Mouse (Mus musculus) forebrain, embryonic 15.5 days (tissue): ENCODE results near the gene Col25a1. TPM values are rescaled to one million over a fixed set of nuclear protein-coding genes. Genes with fewer than 3 reads are reported as not detected.

Experiments
- ATAC-seq: fragments of 200-750 bp; cut with Nextera tagmentation; replicated peaks from 2 replicates; pipeline ENCODE4 v1.8.0; 2017; ENCODE audit warnings: mild to moderate bottlenecking, moderate TSS enrichment, moderate library complexity
- H3K27ac ChIP-seq: fragments of 300-500 bp; sonication (generic); replicated peaks from 2 replicates; pipeline ENCODE4 v1.5.1; 2015; ENCODE audit warnings: mild to moderate bottlenecking, inconsistent platforms
- H3K27me3 ChIP-seq: fragments of 300-500 bp; sonication (generic); 2 replicates; pipeline ENCODE4 v1.6.1; 2015; ENCODE audit warnings: inconsistent platforms
- H3K36me3 ChIP-seq: fragments of 300-500 bp; sonication (generic); 2 replicates; pipeline ENCODE4 v1.6.1; 2015; ENCODE audit warnings: mild to moderate bottlenecking, inconsistent platforms
- H3K4me1 ChIP-seq: fragments of 300-500 bp; sonication (generic); 2 replicates; pipeline ENCODE4 v1.6.1; 2015; ENCODE audit warnings: inconsistent platforms
- H3K4me2 ChIP-seq: fragments of 300-500 bp; sonication (generic); replicated peaks from 2 replicates; pipeline ENCODE4 v1.6.1; 2015; ENCODE audit warnings: mild to moderate bottlenecking, inconsistent platforms
- H3K4me3 ChIP-seq: fragments of 300-500 bp; sonication (generic); 2 replicates; pipeline ENCODE4 v1.5.1; 2015; ENCODE audit warnings: mild to moderate bottlenecking, inconsistent platforms
- H3K9ac ChIP-seq: fragments of 300-500 bp; sonication (generic); replicated peaks from 2 replicates; pipeline ENCODE4 v1.6.1; 2015; ENCODE audit warnings: mild to moderate bottlenecking, inconsistent platforms
- H3K9me3 ChIP-seq: fragments of 300-500 bp; sonication (generic); 2 replicates; pipeline ENCODE4 v1.6.1; 2016; ENCODE audit warnings: inconsistent platforms
- WGBS: fragments of 180-500 bp; shearing (Covaris S2); methylation state at CpG from one replicate; pipeline ENCODE4 v1.1.7; 2015; ENCODE audit warnings: mixed read lengths; 5-methylcytosine and 5-hydroxymethylcytosine counted together
- polyA plus RNA-seq: library from polyadenylated mRNA; unstranded; fragments of >200 nt; fragmentation: Nextera tagmentation; extraction: Ambion mirVana; gene quantifications from 2 replicates; pipeline ENCODE4 v1.2.1, GENCODE M21; 2015

The Col25a1 gene
- polyA plus RNA-seq, 1 experiment from 2014 or later: 3.8 TPM

DNA sequence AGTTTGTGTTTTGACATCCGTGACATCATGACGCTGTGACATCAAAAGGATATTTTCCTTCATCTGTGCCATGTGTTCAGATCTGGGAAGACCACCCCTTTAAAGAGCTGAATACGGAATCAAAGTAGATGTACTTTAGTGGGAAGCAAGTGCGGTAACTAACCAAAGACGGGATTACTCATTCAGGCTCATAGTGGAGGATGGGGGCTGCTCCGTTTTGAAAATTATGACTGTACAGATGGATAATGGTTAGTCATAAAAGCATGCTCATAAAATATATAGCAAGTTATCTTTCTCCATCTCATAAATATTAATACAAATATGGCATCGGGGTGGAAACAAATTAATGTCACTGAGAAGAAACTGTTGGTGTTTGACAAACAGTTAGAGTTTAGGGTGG is 391.7 kb downstream of the Col25a1 start:
- H3K9me3 ChIP-seq: no peaks in the 10 kb centered on the region
- no peaks in the 10 kb centered on the region for H3K27me3 ChIP-seq
- H3K9ac ChIP-seq: no peak overlapping the region
- no peak overlapping the region for H3K4me2 ChIP-seq
- no peak overlapping the region for H3K27ac ChIP-seq
- ATAC-seq: peak; percentile 27; the same call in 1 of the 2 replicates
- no peaks in the 10 kb centered on the region for H3K36me3 ChIP-seq
- no peak overlapping the region for H3K4me3 ChIP-seq
- H3K4me1 ChIP-seq: peaks cover 8% of the 10 kb centered on the region; the same call in 1 of the 2 replicates
- WGBS: 74% methylated on average over 7 of the region's 7 CpGs

DNA sequence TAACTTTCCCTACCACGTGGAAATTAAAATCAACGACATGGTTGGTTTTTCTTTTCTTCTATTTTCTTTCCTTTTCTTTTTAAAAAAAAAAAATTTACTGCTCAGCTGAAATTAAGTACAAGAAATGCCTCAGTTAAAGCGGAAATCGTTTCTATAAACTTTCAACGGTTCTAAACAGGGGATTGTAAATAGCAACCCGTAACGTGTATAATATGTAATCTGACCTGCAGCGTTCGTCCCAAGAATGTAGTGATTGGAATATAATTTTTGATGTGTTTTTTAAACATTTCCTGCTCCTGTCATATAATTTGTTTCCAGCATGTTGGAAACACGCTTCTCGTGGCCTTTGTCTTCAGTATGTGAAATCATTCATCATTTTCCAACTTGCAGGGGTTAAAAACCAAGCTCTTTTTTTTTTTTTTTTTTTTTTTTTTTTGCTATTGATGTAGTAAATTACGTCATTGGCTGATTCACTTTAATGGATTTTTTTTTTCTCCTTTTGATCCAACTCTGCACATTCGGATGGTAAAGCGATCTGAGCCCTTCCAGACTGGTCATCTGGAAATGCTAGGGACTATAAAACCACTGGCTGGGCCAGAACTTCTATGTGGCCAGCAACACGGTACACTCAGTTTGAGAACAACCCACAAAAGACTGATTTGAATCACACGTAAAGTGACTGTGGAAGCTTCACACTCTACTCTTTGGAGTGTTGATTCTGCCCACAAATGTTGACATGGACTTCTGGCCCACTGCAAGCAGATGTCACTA is 393.3 kb downstream of the Col25a1 start:
- no peaks in the 10 kb centered on the region for H3K36me3 ChIP-seq
- H3K4me3 ChIP-seq: no peak overlapping the region
- no peak overlapping the region for H3K27ac ChIP-seq
- no peak overlapping the region for H3K4me2 ChIP-seq
- 77% methylated on average over 16 of the region's 16 CpGs for WGBS
- ATAC-seq: no peak
- no peaks in the 10 kb centered on the region for H3K4me1 ChIP-seq
- H3K9me3 ChIP-seq: no peaks in the 10 kb centered on the region
- no peak overlapping the region for H3K9ac ChIP-seq
- H3K27me3 ChIP-seq: no peaks in the 10 kb centered on the region

DNA sequence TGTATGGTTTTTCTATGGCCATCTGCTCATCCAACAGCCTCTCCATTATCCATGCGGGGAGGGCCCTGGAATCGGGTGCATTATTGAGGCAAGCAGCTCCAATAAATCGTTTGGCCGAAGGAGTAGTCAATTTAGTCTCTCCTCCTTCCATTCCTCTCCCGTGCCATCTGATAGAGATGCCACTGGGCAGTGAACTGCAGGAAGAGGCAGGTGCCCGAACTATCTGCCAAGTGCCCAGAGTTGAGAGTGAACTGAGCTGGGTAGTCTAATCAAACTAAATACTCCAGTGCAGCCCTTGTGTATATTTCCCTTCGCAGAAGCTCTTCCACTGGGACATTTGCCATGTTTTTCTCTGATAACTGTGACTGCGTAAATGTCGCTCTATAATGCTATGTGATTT is 403.7 kb downstream of the Col25a1 start:
- no peaks in the 10 kb centered on the region for H3K27me3 ChIP-seq
- H3K4me2 ChIP-seq: no peak overlapping the region
- H3K36me3 ChIP-seq: no peaks in the 10 kb centered on the region
- no peaks in the 10 kb centered on the region for H3K4me1 ChIP-seq
- no peak for ATAC-seq
- H3K27ac ChIP-seq: no peak overlapping the region
- 85% methylated on average over 9 of the region's 9 CpGs for WGBS
- H3K9ac ChIP-seq: no peak overlapping the region
- H3K4me3 ChIP-seq: no peak overlapping the region
- H3K9me3 ChIP-seq: no peaks in the 10 kb centered on the region

DNA sequence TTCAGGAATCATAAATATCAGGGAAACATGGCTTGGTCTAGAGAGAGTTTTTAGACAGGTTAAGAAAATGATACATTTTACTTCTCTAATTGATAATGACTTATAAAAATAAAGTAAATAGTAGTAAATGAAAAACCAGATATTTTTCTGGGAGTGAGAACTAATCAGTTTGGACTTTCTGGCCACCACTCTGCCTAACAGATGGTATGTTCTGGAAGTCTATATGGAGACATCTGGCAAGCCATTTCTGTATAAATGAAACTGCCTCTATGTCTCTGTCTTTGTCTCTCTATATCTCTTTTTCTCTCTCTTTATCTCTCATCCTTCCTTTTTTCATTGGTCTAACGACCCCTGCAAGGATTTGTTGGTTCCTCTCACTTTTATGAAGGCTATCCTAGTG is 410.2 kb downstream of the Col25a1 start:
- H3K4me3 ChIP-seq: no peak overlapping the region
- H3K27me3 ChIP-seq: no peaks in the 10 kb centered on the region
- no peak overlapping the region for H3K9ac ChIP-seq
- H3K27ac ChIP-seq: no peak overlapping the region
- WGBS: 70% methylated on average over 1 of the region's 1 CpGs
- no peak overlapping the region for H3K4me2 ChIP-seq
- H3K9me3 ChIP-seq: no peaks in the 10 kb centered on the region
- no peaks in the 10 kb centered on the region for H3K4me1 ChIP-seq
- ATAC-seq: no peak
- H3K36me3 ChIP-seq: no peaks in the 10 kb centered on the region

DNA sequence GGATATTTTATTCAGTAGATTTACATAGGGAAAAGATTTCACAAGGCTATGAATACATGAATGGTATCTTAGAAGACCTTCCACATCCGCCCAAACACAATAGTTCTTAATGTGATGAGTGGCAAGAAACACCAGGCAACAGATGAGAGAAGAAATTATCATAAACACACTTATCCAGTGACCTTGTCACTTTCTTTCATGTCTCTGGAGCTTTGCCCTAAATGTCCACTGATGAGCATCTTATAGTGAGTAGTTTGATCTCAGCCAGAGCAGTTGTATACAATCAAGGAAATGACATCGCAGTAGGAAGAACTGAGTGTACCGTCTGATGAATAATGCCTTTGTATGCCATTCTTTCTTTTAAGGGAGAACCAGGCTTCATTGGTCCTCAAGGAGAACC is 414.7 kb downstream of the Col25a1 start:
- Histone ChIP-seq H3K36me3 (no peaks in the 10 kb centered on the region), H3K4me3 (no peak overlapping the region), H3K9ac (no peak overlapping the region), H3K27me3 (no peaks in the 10 kb centered on the region), H3K4me1 (no peaks in the 10 kb centered on the region), H3K4me2 (no peak overlapping the region), H3K27ac (no peak overlapping the region), H3K9me3 (no peaks in the 10 kb centered on the region)
- WGBS: 68% methylated on average over 3 of the region's 3 CpGs
- ATAC-seq: no peak

DNA sequence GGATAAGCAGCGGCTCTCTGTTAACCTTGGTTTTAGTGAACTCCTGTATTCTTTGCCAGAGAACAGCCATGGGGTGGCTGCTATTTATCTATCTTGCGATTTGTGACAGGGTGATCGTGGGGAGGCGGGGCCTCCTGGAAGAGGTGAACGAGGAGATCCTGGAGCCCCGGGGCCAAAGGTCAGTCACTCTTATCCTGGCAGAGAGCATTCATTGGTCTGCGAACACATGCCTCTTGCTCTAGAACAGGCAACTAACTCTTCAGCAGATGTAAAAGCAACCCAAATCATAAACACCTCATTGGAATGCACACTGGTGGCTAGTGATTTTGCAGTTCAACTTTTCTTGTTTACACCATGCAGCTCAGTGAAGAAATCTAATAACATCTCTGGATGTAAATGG is 417.8 kb downstream of the Col25a1 start:
- ATAC-seq: 0 out of 2 replicates have a peak, but pooled peaks have one; percentile 16
- H3K4me2 ChIP-seq: no peak overlapping the region
- no peaks in the 10 kb centered on the region for H3K9me3 ChIP-seq
- no peak overlapping the region for H3K4me3 ChIP-seq
- H3K27ac ChIP-seq: no peak overlapping the region
- no peak overlapping the region for H3K9ac ChIP-seq
- H3K4me1 ChIP-seq: no peaks in the 10 kb centered on the region
- H3K36me3 ChIP-seq: no peaks in the 10 kb centered on the region
- no peaks in the 10 kb centered on the region for H3K27me3 ChIP-seq
- 86% methylated on average over 7 of the region's 7 CpGs for WGBS

DNA sequence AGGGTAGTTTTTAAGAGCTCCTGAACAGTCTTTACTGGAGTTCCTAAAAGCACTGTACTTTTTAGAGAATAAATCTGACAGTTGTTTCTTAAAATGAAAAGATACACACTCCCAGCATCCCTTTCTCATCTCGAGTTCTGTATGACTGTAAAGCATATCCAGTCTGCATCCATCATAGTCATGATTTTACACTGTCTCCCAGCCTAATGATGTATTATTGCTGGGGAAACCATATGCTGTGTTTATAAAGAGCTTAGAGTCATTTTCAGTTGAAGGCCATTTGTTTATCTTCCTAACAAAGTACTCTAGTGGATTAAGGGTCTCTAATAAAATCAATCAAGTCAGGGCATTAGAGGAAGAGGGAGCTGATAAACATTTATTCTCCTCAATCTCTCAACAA is 425.0 kb downstream of the Col25a1 start:
- Histone ChIP-seq H3K9ac (no peak overlapping the region), H3K4me2 (no peak overlapping the region), H3K36me3 (no peaks in the 10 kb centered on the region), H3K27me3 (no peaks in the 10 kb centered on the region), H3K9me3 (no peaks in the 10 kb centered on the region), H3K4me3 (no peak overlapping the region), H3K4me1 (no peaks in the 10 kb centered on the region), H3K27ac (no peak overlapping the region)
- 61% methylated on average over 1 of the region's 1 CpGs for WGBS
- ATAC-seq: no peak

DNA sequence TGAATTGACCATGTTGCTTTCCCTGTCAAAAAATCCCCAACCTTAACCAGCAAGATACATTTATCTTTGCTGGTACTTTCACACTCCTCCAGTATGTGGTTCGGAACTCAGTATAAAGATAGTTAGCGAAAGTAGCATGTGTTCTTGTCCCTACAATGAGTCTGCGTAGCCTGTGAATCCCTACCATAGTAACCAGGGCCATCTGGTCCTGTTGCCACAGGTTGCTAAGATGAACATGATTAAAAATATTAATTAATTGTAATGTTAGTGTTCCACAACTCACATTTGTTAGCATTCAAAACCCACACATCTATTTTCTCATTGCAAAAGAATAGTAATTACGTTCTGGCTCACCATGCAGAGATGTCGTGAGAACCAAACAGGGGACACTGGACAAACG is 434.3 kb downstream of the Col25a1 start:
- Histone ChIP-seq H3K27ac (no peak overlapping the region), H3K9ac (no peak overlapping the region), H3K9me3 (no peaks in the 10 kb centered on the region), H3K4me3 (no peak overlapping the region), H3K4me2 (no peak overlapping the region), H3K4me1 (no peaks in the 10 kb centered on the region), H3K36me3 (no peaks in the 10 kb centered on the region), H3K27me3 (no peaks in the 10 kb centered on the region)
- no peak for ATAC-seq
- 92% methylated on average over 6 of the region's 6 CpGs for WGBS

DNA sequence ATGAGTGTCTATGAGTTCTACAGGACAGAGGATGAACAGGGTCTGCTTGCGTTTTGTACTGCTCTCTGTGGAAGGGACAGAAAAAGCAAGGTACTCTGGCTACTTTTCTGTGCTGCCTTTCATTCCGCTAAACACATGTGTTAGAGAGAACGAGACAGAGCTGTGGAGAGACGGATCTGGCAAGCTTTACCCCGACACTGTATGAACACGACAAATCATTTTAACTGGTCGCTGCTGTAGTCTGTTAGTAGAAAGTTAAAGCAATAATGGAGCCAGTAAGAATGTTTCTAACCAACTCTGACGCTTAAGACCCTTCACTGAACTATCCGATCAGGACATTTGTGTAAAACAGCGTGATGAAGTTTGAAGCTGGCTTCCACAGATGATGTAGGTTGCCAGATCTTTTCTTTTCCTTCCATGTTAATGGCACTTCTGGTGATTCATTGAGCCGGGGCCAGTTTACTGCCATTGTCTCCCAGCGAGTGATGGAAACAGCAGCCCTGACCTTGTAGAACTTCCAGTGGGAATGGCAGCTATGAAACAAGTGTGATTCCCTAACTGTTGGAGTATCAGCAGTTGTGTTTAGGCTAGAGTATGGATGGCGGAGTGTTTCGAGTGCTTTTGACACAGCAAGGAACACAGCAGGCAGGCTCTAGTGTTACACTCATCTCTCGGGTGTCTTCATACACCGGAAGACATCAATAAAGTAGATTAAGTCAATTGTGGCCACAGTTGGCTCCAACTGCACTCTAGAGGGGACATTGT is 437.2 kb downstream of the Col25a1 start:
- H3K27me3 ChIP-seq: no peaks in the 10 kb centered on the region
- no peak overlapping the region for H3K4me3 ChIP-seq
- WGBS: 78% methylated on average over 16 of the region's 16 CpGs
- no peaks in the 10 kb centered on the region for H3K4me1 ChIP-seq
- H3K9me3 ChIP-seq: no peaks in the 10 kb centered on the region
- ATAC-seq: no peak
- H3K9ac ChIP-seq: no peak overlapping the region
- no peak overlapping the region for H3K4me2 ChIP-seq
- H3K36me3 ChIP-seq: no peaks in the 10 kb centered on the region
- no peak overlapping the region for H3K27ac ChIP-seq

DNA sequence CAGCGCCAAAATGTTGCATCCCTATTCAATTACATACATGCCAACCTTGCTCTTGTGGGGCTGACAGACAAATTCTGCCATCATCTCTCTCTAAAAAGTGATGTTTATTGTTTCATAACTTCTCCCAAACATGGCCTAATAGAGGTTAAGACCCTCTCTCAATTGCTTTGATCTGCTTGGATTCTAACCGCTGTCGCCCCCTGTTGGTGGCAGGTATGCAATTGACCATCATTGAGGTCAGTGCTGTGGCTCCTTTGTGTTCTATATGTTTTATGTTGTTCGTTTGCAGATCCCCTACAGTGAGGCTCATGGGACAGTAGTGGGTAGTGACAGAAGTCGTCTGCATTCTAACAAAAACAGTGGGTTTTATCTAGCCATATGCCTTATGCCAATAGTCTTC is 441.9 kb downstream of the Col25a1 start:
- Histone ChIP-seq H3K27ac (no peak overlapping the region), H3K4me1 (no peaks in the 10 kb centered on the region), H3K4me3 (no peak overlapping the region), H3K9ac (no peak overlapping the region), H3K4me2 (no peak overlapping the region), H3K9me3 (no peaks in the 10 kb centered on the region), H3K36me3 (no peaks in the 10 kb centered on the region), H3K27me3 (no peaks in the 10 kb centered on the region)
- WGBS: 70% methylated on average over 5 of the region's 5 CpGs
- ATAC-seq: no peak

DNA sequence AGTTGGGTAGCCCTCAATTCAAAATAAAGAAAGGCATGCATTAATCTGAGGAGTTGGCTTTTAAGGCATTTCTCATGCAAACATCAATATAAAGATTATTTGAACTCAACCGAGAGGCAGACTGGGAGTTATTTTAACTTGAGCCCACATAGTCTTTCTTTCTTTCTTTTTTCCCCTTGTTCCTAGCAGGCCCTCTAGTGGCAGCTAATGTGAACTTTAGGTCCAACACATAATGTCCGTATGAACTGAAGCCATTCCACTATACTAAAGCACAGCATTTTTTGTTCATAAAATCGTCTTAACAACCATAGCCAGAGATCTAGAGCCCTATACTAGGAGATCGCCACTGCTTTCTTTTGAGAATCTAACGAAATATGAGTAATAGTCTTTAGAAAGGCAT is 443.4 kb downstream of the Col25a1 start:
- Histone ChIP-seq H3K4me1 (no peaks in the 10 kb centered on the region), H3K4me3 (no peak overlapping the region), H3K4me2 (no peak overlapping the region), H3K27me3 (no peaks in the 10 kb centered on the region), H3K27ac (no peak overlapping the region), H3K9ac (no peak overlapping the region), H3K9me3 (no peaks in the 10 kb centered on the region), H3K36me3 (no peaks in the 10 kb centered on the region)
- 0 out of 2 replicates have a peak, but pooled peaks have one; percentile 16 for ATAC-seq
- 24% methylated on average over 5 of the region's 5 CpGs for WGBS

DNA sequence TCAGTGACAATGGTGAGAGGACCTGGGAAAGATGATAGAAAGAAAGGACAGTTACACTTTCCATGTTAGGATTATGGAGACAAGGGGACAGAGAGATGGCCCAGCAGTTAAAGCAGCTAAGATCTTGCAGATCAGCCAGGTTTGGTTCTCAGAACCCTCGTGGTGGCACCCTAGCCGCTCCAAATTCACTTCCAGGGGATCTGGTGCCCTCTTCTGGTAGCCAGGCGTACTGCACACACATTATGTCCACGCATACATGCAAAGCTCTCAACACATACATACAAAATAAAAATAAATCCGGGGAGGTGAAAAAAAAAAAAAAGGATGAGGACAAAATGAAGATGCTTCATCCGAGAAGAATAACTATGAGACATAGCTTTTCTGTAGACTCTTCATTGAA is 445.4 kb downstream of the Col25a1 start:
- Histone ChIP-seq H3K9me3 (no peaks in the 10 kb centered on the region), H3K4me1 (no peaks in the 10 kb centered on the region), H3K27ac (no peak overlapping the region), H3K4me2 (no peak overlapping the region), H3K9ac (no peak overlapping the region), H3K4me3 (no peak overlapping the region), H3K36me3 (no peaks in the 10 kb centered on the region), H3K27me3 (no peaks in the 10 kb centered on the region)
- 61% methylated on average over 6 of the region's 6 CpGs for WGBS
- ATAC-seq: no peak
